Mouse (Mus musculus): Measurements from ENCODE around the gene 0610010F05Rik.
A peak's percentile ranks its signal among the peaks of the same experiment; 100 is the strongest.

DNA sequence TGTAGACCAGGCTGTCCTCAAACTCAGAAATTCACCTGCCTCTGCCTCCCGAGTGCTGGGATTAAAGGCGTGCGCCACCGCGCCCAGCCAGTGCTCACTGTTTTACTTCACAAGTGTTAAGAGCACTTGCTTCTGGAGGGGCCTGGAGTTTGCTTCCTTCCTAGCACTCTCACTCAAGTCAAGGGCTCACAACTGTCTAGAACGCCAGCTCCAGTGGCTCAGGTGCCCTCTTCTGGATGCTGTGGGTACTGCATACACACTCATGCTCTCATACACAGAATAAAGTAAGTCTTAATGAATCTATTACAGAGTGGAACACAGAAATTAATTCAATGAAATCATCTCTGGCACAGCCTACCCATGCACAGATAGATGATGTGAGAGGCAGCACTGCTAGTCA is 67.7 kb downstream of the 0610010F05Rik start:
- peak; percentile 70; the same call in 1 of the 2 replicates for TF ChIP-seq CTCF (IDR thresholded peaks at IDR 0.05; ENCODE audit: control insufficient read depth, insufficient read depth, insufficient replicate concordance, low read depth, low read length)
- TF ChIP-seq POLR2A (IDR thresholded peaks at IDR 0.05; ENCODE audit: control insufficient read depth, low read depth, low read length): no peak

All from testis, adult 2 months (tissue).